Mouse (Mus musculus): Measurements from ENCODE around the gene Slc2a4. TPM values are rescaled to one million over a fixed set of nuclear protein-coding genes. Genes with fewer than 3 reads are reported as not detected.
"Not testable (repeated sequence)": the region's sequence is repeated elsewhere in the genome, so short reads cannot be mapped to it uniquely, and the experiment has no call there.

The Slc2a4 gene
- polyA plus RNA-seq, 1 experiment from 2014 or later, result 22.1 TPM

DNA sequence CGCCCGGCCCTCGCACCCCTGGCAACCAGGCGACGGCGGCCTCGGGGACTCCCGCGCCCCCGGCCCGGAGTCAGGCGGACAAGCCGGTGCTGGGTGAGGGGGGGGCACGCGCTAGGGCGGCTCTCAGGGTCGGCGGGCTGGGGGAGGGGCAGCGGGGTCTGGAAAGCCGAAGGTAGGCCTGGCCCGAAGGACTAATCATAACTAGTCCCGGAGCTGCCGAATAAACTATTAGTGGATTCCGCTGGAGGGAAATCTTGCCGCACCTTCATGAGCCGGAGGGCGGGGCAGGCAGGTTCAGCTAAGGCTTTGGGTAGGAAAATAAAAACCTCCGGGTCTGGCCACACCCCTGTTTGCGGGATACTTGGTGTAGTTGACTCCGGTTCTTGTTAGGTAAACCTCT, 11.8 kb downstream of the Slc2a4 start:
- Histone ChIP-seq H3K9me3 (replicated peaks) (no peaks in the 10 kb centered on the region), H3K4me2 (peak overlapping the region; percentile 100), H3K27me3 (peaks cover 34% of the 10 kb centered on the region), H3K9ac (peak overlapping the region; percentile 60), H3K4me1 (peaks cover 54% of the 10 kb centered on the region), H3K27ac (peak overlapping the region; percentile 37; the same call in 1 of the 2 replicates), H3K4me3 (replicated peaks) (peak overlapping the region; percentile 57), H3K36me3 (0 out of 2 replicates have a peak, but pooled peaks cover 4% of the 10 kb centered on the region)
- under 1% methylated on average over 30 of the region's 30 CpGs for WGBS
- 0 out of 2 replicates have a peak, but pooled peaks have one; percentile 7 for ATAC-seq (replicated peaks; ENCODE audit: low FRiP score)

DNA sequence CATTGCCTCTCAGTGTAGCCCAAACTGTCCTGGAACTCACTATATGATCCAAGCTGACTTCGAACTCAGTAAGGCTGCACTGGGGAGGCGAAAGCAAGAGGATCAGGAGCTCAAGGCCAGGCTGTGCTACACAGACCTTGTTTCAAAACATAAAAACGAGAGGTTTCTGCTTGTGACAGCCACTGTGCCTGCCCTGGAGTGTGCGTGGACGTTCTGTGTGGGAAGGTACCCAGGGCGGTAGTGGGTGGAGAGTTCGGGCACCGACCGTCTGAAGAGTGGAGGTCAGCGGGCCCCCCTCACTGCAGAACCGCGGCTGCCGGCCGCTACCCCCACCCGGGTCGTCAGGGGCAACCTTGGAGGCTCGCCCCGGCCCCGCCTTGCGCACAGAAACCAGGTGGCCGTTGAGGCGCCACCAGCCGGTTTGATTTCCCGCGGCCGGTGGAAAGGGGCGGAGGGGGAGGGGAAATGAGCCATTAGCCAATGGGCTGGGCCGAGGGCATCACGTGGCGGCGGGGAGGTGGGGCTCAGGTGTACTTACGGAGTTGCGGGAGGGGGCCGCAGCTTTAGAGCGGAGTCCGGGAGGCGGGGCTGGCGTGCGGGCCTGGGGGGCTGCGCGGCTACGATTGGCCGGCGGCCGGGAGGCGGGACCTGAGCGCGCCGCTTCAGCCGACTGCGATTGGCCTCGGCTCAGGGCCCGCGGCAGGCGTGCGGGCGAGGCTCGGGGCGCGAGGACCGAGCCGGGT, 12.7 kb downstream of the Slc2a4 start, which contains the start of gene Ybx2:
Ybx2 (plus strand) TSS at position 660 of the 743 bp plus-strand sequence.
- peaks cover 34% of the 10 kb centered on the region for H3K27me3 ChIP-seq
- ATAC-seq (replicated peaks; ENCODE audit: low FRiP score), result peak; percentile 89
- H3K4me3 ChIP-seq (replicated peaks), result peak within 1 kb of the TSS; percentile 57
- peak within 1 kb of the TSS; percentile 100 for H3K4me2 ChIP-seq
- WGBS, result 1% methylated on average over 48 of the region's 62 CpGs
- peak within 1 kb of the TSS; percentile 42; the same call in 1 of the 2 replicates for H3K27ac ChIP-seq
- no peaks in the 10 kb centered on the region for H3K9me3 ChIP-seq (replicated peaks)
- H3K9ac ChIP-seq, result peak within 1 kb of the TSS; percentile 60
- 0 out of 2 replicates have a peak, but pooled peaks cover 3% of the 10 kb centered on the region for H3K36me3 ChIP-seq
- H3K4me1 ChIP-seq, result peaks cover 54% of the 10 kb centered on the region

DNA sequence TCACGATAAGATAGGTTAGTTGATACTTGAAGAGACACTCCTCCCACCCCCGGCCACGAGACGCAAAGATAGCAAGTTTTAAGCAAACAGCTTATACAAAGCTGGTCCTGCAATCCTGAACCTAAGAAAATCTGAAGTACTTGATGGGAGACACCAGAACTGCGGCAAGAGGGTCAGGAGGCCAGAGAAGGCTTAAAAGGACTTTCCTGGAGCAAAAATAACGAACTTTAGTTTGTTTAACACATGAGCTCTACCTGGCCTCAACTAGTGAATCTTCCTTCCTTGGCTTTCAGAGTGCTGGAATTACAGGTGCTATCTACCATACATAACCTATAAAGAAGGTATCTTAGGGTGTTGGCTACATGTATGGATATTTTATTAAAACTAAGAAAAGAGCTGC, 13.3 kb downstream of the Slc2a4 start:
- no peak for ATAC-seq (replicated peaks; ENCODE audit: low FRiP score)
- Histone ChIP-seq H3K36me3 (no peaks in the 10 kb centered on the region), H3K9me3 (replicated peaks) (no peaks in the 10 kb centered on the region), H3K27me3 (peaks cover 34% of the 10 kb centered on the region), H3K9ac (no peak overlapping the region), H3K4me1 (peaks cover 54% of the 10 kb centered on the region), H3K27ac (no peak overlapping the region), H3K4me3 (replicated peaks) (peak overlapping the region; percentile 25; the same call in 1 of the 2 replicates), H3K4me2 (peak overlapping the region; percentile 100)
- 14% methylated on average over 6 of the region's 6 CpGs for WGBS

DNA sequence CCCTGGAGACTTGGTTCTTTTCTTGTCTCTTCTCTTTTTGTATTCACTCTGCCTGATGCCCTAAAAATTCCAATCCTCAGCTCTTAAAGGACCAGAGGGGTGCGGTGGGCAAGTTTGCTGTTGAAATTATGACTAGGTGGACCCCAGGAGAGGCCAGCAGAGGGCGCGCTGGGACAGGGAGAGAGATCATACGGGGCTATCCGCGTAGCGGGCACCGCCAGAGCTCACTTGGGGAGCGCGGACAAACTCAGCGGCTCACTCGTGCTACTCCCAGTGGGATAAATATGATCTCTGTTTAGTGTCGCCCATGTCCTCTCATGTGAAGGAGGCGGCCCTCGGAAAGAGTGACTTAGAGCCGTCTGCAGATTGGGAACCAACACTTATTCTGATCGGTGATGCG, 13.8 kb downstream of the Slc2a4 start:
- WGBS, result under 1% methylated on average over 18 of the region's 18 CpGs
- no peak overlapping the region for H3K27ac ChIP-seq
- no peaks in the 10 kb centered on the region for H3K36me3 ChIP-seq
- peak; percentile 47 for ATAC-seq (replicated peaks; ENCODE audit: low FRiP score)
- peak overlapping the region; percentile 25 for H3K4me3 ChIP-seq (replicated peaks)
- H3K4me2 ChIP-seq, result peak overlapping the region; percentile 52
- no peak overlapping the region for H3K9ac ChIP-seq
- no peaks in the 10 kb centered on the region for H3K9me3 ChIP-seq (replicated peaks)
- H3K27me3 ChIP-seq, result peaks cover 34% of the 10 kb centered on the region
- H3K4me1 ChIP-seq, result peaks cover 51% of the 10 kb centered on the region

DNA sequence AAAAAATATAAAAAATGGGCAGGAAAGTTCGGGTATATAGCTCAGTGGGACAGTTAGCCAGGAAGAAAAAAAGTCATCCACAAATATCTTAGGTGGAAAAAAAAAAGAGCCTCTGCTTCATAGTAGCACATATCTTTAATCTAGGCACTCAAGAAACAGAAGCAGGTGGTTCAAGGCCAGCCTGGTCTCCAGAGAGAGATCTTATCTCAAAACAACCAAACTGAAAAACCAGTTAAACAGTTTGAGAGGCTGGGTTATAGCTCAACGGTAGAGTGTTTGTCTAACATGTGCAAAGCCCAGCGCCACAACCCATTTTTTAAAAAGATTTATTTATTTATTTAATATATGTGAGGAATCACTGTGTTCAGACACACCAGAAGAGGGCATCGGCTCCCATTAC, 14.9 kb downstream of the Slc2a4 start:
- Histone ChIP-seq H3K27ac (no peak overlapping the region), H3K36me3 (no peaks in the 10 kb centered on the region), H3K9ac (no peak overlapping the region), H3K4me3 (replicated peaks) (no peak overlapping the region), H3K4me1 (peaks cover 41% of the 10 kb centered on the region), H3K4me2 (no peak overlapping the region), H3K9me3 (replicated peaks) (no peaks in the 10 kb centered on the region), H3K27me3 (peaks cover 28% of the 10 kb centered on the region)
- ATAC-seq (replicated peaks; ENCODE audit: low FRiP score), result no peak
- WGBS, result 73% methylated on average over 4 of the region's 4 CpGs

DNA sequence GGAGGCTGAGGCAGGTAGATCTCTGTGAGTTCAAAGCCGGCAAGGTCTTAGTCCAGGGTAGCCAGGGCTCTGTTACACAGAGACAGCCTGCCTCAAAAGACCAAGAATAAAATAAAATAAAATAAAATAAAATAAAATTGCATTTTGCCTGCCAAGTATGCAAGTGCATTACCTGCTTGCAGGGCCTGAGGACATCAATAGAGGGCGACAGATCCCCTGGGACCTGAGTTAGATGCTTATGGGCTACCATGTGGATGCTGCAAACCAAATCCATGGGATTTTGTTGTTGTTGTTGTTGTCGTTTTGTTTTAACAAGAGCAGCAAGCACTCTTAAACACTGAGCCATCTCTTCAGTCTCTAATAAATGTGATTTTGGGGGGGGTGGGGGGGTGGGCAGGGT, 15.7 kb downstream of the Slc2a4 start:
- peaks cover 33% of the 10 kb centered on the region for H3K4me1 ChIP-seq
- no peaks in the 10 kb centered on the region for H3K9me3 ChIP-seq (replicated peaks)
- no peak overlapping the region for H3K9ac ChIP-seq
- H3K4me3 ChIP-seq (replicated peaks), result no peak overlapping the region
- WGBS, result 40% methylated on average over 3 of the region's 3 CpGs
- no peak overlapping the region for H3K27ac ChIP-seq
- H3K27me3 ChIP-seq, result peaks cover 22% of the 10 kb centered on the region; the same call in 1 of the 2 replicates
- no peak for ATAC-seq (replicated peaks; ENCODE audit: low FRiP score)
- H3K36me3 ChIP-seq, result no peaks in the 10 kb centered on the region
- H3K4me2 ChIP-seq, result no peak overlapping the region

DNA sequence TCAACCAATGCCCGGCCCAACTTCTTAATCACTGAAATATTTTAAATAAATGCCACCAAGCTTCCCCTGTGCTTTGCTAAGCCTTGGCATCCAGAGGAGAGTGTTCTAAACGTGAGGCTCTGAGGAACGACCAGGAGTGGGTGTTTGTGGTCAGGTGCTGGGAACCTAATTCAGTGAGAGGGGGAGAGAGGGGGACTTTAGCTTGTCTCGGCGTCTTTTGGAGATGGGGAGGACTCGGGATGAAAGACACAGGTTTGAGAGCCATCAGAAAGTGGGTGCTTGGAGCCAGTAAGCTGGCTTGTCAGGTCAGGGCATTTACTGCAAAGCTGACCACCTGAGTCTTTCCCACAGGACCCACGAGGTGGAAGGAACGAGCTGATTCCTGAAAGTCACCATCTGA, 16.2 kb downstream of the Slc2a4 start:
- Histone ChIP-seq H3K4me1 (peaks cover 28% of the 10 kb centered on the region), H3K36me3 (no peaks in the 10 kb centered on the region), H3K27ac (no peak overlapping the region), H3K4me2 (no peak overlapping the region), H3K9me3 (replicated peaks) (no peaks in the 10 kb centered on the region), H3K4me3 (replicated peaks) (no peak overlapping the region), H3K9ac (no peak overlapping the region), H3K27me3 (peaks cover 17% of the 10 kb centered on the region; the same call in 1 of the 2 replicates)
- WGBS, result 72% methylated on average over 8 of the region's 8 CpGs
- ATAC-seq (replicated peaks; ENCODE audit: low FRiP score), result no peak

DNA sequence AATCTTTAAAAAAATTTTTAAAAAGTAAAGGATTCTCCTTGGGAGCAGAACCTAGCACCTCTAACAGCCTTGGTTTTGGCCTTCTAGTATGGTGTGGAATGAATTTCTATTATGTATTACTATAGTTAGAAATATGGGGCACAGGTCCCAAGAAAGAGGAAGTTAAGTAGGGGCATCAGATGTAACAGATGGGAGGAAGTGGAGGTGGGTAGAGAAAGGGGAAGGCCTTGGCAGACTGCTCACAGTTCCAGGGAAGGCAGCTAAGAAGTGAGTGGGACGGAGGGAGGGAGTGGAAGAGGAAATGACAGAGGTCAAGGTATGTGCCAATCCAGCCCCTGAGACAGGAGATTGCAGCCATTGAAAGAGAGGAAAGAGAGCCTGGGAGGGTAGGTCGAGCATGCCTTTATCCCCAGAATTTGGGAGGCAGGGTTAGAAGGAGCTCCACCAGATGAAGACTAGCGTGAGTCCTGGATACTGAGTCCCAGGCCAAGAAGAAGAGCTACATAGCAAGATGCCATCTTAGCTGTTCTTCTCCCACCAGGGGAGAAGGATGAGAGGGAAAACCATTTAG, 16.9 kb downstream of the Slc2a4 start:
- H3K4me1 ChIP-seq, result peaks cover 21% of the 10 kb centered on the region
- H3K27ac ChIP-seq, result no peak overlapping the region
- 62% methylated on average over 3 of the region's 3 CpGs for WGBS
- H3K4me3 ChIP-seq (replicated peaks), result no peak overlapping the region
- H3K9me3 ChIP-seq (replicated peaks), result no peaks in the 10 kb centered on the region
- H3K4me2 ChIP-seq, result no peak overlapping the region
- peaks cover 10% of the 10 kb centered on the region; the same call in 1 of the 2 replicates for H3K27me3 ChIP-seq
- H3K36me3 ChIP-seq, result no peaks in the 10 kb centered on the region
- H3K9ac ChIP-seq, result no peak overlapping the region
- no peak for ATAC-seq (replicated peaks; ENCODE audit: low FRiP score)

DNA sequence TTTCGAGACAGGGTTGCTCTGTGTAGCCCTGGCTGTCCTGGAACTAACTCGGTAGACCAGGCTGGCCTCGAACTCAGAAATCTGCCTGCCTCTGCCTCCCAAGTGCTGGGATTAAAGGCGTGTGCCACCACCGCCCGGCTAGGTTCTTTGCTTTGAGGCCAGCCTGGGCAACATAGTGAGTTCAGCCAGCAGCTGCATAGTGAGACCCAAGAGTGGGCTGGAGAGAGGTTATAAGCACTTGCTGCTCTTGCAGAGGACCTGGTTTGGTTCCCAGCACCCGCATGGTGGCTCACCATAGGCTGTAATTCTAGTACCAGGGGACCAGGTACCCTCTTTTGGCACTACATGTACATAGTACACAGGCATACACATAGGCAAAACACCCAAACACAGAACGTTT, 17.8 kb downstream of the Slc2a4 start:
- WGBS, result 89% methylated on average over 8 of the region's 8 CpGs
- not testable (repeated sequence) for H3K4me2 ChIP-seq; ATAC-seq (replicated peaks; ENCODE audit: low FRiP score); H3K36me3 ChIP-seq; H3K9ac ChIP-seq; H3K9me3 ChIP-seq (replicated peaks); H3K27ac ChIP-seq; H3K4me3 ChIP-seq (replicated peaks); H3K27me3 ChIP-seq
- peaks cover 12% of the 10 kb centered on the region for H3K4me1 ChIP-seq

DNA sequence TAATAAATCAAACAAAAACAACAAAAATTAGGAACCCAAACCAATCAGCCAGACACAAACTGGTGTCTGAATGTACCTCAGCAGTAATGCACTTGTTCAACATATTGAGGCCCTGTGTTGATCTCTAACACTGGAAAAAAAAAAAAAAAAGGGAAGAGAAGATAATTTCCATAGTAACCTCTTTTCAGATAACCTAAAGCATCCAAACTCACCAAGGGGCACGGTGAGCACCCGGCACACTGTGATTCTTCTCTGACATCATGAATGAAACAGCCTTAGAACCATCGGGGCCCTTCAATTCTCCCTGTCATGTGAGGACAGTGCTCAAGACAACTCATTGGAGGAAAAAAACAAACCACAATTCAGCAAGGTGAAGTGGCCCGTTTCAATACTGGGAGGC, 18.3 kb downstream of the Slc2a4 start:
- 77% methylated on average over 4 of the region's 4 CpGs for WGBS
- no peak for ATAC-seq (replicated peaks; ENCODE audit: low FRiP score)

DNA sequence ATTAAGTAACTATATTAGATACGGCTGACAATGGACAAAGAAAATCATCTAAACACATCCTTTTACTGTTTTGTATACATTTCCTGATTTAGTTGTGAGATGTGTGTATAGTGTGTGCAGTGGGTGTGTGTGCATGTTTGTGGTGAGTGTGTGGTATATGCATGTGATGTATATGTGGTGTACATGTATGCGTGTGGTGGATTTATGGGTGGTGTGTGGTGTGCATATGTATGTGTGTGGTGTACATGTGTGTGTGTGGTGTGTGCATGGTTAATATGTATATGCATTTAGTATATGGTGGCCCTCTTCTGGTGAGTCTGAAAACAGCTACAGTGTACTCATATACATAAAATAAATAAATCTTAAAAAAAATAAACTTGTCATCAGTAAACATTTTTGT, 20.5 kb downstream of the Slc2a4 start:
- H3K9ac ChIP-seq, result no peak overlapping the region
- no peak overlapping the region for H3K27ac ChIP-seq
- WGBS, result 98% methylated on average over 2 of the region's 2 CpGs
- H3K4me1 ChIP-seq, result peaks cover 4% of the 10 kb centered on the region; the same call in 1 of the 2 replicates
- H3K4me3 ChIP-seq (replicated peaks), result no peak overlapping the region
- H3K27me3 ChIP-seq, result no peaks in the 10 kb centered on the region
- H3K9me3 ChIP-seq (replicated peaks), result no peaks in the 10 kb centered on the region
- H3K4me2 ChIP-seq, result no peak overlapping the region
- H3K36me3 ChIP-seq, result no peaks in the 10 kb centered on the region
- peak; percentile 52; the same call in 1 of the 2 replicates for ATAC-seq (replicated peaks; ENCODE audit: low FRiP score)

More for the DNA sequence above, 18.3 kb downstream of the Slc2a4 start:
- Histone ChIP-seq H3K4me1 (peaks cover 8% of the 10 kb centered on the region), H3K36me3 (no peaks in the 10 kb centered on the region), H3K4me3 (replicated peaks) (no peak overlapping the region), H3K9ac (no peak overlapping the region), H3K27ac (no peak overlapping the region), H3K4me2 (no peak overlapping the region), H3K9me3 (replicated peaks) (no peaks in the 10 kb centered on the region), H3K27me3 (peaks cover 2% of the 10 kb centered on the region; the same call in 1 of the 2 replicates)

DNA sequence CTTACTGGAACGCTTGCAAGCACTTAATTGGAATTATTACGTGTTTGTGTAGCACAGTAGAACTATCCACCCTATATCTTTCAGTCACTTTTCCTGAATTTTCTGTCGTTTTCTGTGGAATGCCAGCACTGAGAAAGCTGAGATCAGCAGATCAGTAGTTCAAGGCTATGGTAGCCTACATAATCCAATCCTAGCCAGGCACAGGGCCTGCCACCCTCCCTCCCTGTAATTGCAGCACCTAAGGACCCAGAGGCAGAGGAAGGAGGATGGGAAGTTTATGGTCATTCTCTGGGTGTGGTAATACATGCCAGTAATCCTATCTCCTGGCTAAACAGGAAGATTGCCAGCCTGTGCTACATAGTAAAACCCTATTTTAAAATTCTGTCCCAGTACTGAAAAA, 25.2 kb downstream of the Slc2a4 start:
- no peak for ATAC-seq (replicated peaks; ENCODE audit: low FRiP score)
- Histone ChIP-seq H3K4me3 (replicated peaks) (no peak overlapping the region; the same call in 1 of the 2 replicates), H3K9ac (no peak overlapping the region), H3K4me1 (peaks cover 24% of the 10 kb centered on the region), H3K27me3 (no peaks in the 10 kb centered on the region), H3K27ac (peak overlapping the region; percentile 100; the same call in 1 of the 2 replicates), H3K9me3 (replicated peaks) (no peaks in the 10 kb centered on the region), H3K4me2 (peak overlapping the region; percentile 89), H3K36me3 (peaks cover 14% of the 10 kb centered on the region)
- WGBS, result 58% methylated on average over 3 of the region's 3 CpGs

All from kidney, embryonic 15.5 days (tissue).